Mouse (Mus musculus) small intestine, adult 2 months (tissue): ENCODE measurements at regions not wholly inside any gene's neighbourhood (a gene's known extent, or its start where the extent isn't known, plus 50 kb on each side); places are given as distances from the start of the nearest gene placed in this dataset.

ENCODE experiments used
- CTCF ChIP-seq: fragments of 200-500 bp; IDR thresholded peaks from 2 replicates; pipeline ENCODE4 v1.5.1; 2012; ENCODE audit warnings: low read depth, mild to moderate bottlenecking, control low read depth, inconsistent platforms, low read length, moderate library complexity, mixed read lengths; ENCODE audit not compliant: insufficient replicate concordance, insufficient read length; ENCODE audit errors: extremely low read depth
- POLR2A ChIP-seq: fragments of 200-500 bp; IDR thresholded peaks from 2 replicates; pipeline ENCODE4 v1.6.1; 2012; ENCODE audit warnings: low read depth, mild to moderate bottlenecking, control low read depth, inconsistent platforms, low read length, moderate library complexity

DNA sequence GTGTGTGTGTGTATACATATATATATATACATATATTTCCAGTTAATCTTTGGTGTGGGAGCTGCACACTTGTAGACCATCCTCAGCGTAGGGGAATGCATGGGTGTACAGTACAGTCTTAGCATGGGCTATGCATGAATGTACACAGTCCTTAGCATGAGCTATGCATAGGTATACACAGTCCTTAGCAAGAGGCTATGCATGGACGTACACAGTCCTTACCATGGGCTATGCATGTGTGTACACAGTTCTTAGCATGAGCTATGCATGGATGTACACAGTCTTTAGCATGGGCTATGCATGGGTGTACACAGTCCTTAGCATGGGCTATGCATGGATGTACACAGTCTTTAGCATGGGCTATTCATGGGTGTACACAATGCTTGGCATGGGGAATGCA is 70.5 kb downstream of the Rchy1 start:
- no peak for TF ChIP-seq CTCF
- TF ChIP-seq POLR2A, result no peak
